8 mouse cellular contexts compared by ENCODE assay signal in genomic region chr2:167941745-167942176, GRCm38 (mm10). TPM values are rescaled to one million over a fixed set of nuclear protein-coding genes. Genes with fewer than 3 reads are reported as not detected.
DNase-seq lines count a peak whose midpoint lies in the region; ATAC-seq and TF ChIP-seq lines count a peak whose summit lies in the region.

No protein-coding gene starts in this region.

- no peak overlapping the region for H3K4me2 ChIP-seq in liver, embryonic 16.5 days (ENCODE audit: low read depth, low read length)

- no peak for ATAC-seq in liver, embryonic 16.5 days (ENCODE audit: low read depth)

- no peaks in the 10 kb centered on the region for H3K9me3 ChIP-seq in liver, embryonic 16.5 days (replicated peaks; ENCODE audit: control insufficient read depth, low read length)

- peaks cover 20% of the 10 kb centered on the region for H3K4me1 ChIP-seq in testis, adult 2 months (ENCODE audit: control insufficient read depth, insufficient read depth, low read length)
- peaks cover 40% of the 10 kb centered on the region for H3K4me1 ChIP-seq in liver, embryonic 16.5 days (ENCODE audit: control insufficient read depth, low read depth, low read length)

- no peak for TF ChIP-seq CTCF in testis, adult 2 months (IDR thresholded peaks at IDR 0.05; ENCODE audit: control insufficient read depth, insufficient read depth, insufficient replicate concordance, low read depth, low read length)

- no peak overlapping the region for H3K4me3 ChIP-seq in testis, adult 2 months (ENCODE audit: control insufficient read depth, low read depth, low read length)
- no peak overlapping the region for H3K4me3 ChIP-seq in liver, embryonic 16.5 days (ENCODE audit: low read depth, low read length)

- TF ChIP-seq POLR2A in testis, adult 2 months (IDR thresholded peaks at IDR 0.05; ENCODE audit: control insufficient read depth, low read depth, low read length), result no peak

- no peaks in the 10 kb centered on the region; the same call in 1 of the 2 replicates for H3K36me3 ChIP-seq in testis, adult 2 months (ENCODE audit: control insufficient read depth, insufficient read depth, low read length)
- H3K36me3 ChIP-seq in liver, embryonic 16.5 days (ENCODE audit: control insufficient read depth, insufficient read depth), result no peaks in the 10 kb centered on the region

- H3K27me3 ChIP-seq in testis, adult 2 months (ENCODE audit: control insufficient read depth, insufficient read depth, low read length), result no peaks in the 10 kb centered on the region
- no peaks in the 10 kb centered on the region for H3K27me3 ChIP-seq in liver, embryonic 16.5 days (ENCODE audit: control insufficient read depth, insufficient read depth, low read depth, low read length)

- peak; percentile 57 for DNase-seq in adrenal gland, postnatal 14 days
- DNase-seq in adrenal gland, adult 2 months, result no peak
- DNase-seq in testis, postnatal 10 days (ENCODE audit: low spot score), result no peak
- DNase-seq in thymus, postnatal 36 days, result peak; percentile 60 to 74
- DNase-seq in frontal cortex, postnatal 25 days (ENCODE audit: low spot score in 2 of 2), result no peak
- DNase-seq in urinary bladder, postnatal 4 days (ENCODE audit: low spot score in 2 of 2), result no peak

- WGBS in liver, embryonic 16.5 days (ENCODE audit: insufficient replicate concordance), result 27% methylated on average over 6 of the region's 6 CpGs

- 0 out of 2 replicates have a peak overlapping the region, but pooled peaks have one; percentile 9 for H3K9ac ChIP-seq in liver, embryonic 16.5 days (ENCODE audit: low read depth, low read length)

- peak overlapping the region; percentile 36; the same call in 1 of the 2 replicates for H3K27ac ChIP-seq in testis, adult 2 months (ENCODE audit: control insufficient read depth, insufficient read depth, low read depth, low read length)
- no peak overlapping the region for H3K27ac ChIP-seq in liver, embryonic 16.5 days (ENCODE audit: low read length)

RNA-seq across cellular contexts. Expression of gene Ptpn1, which starts 9.9 kb away (rescaled TPM):
- total RNA-seq in adrenal gland, postnatal 14 days (2021), result 48.2 and 54.3 TPM in 2 replicates
- total RNA-seq in adrenal gland, adult 2 months (2021), result 10 to 100 TPM; 55.1 to 71.3 TPM
- 52.3 and 57.9 TPM in 2 replicates for polyA plus RNA-seq in adrenal gland, adult 2 months (2012; rRNA removed)
- 30.9 and 34.7 TPM in 2 replicates for polyA plus RNA-seq in testis, adult 2 months (2012; rRNA removed)
- polyA plus RNA-seq in liver, embryonic 16.5 days (2015; fragmentation: Nextera tagmentation; extraction: Ambion mirVana), result 22.0 and 22.4 TPM in 2 replicates

Comparison
In these comparisons a context has a peak if more than half of its experiments do, and no peak if none do; other contexts are left out.
1. DNase-seq: peak in adrenal gland, postnatal 14 days (single experiment) and thymus, postnatal 36 days (2 of 2); none in adrenal gland, adult 2 months (single experiment), testis, postnatal 10 days (single experiment), frontal cortex, postnatal 25 days (0 of 2) and urinary bladder, postnatal 4 days (0 of 2).